Mouse (Mus musculus): ENCODE results near the gene Angpt4.

GRCm38 (mm10) chr2:151979470-151980354 lies 68.7 kb downstream of the Angpt4 start, which contains the start of gene Fam110a:
- TF ChIP-seq POLR2A (IDR thresholded peaks at IDR 0.05; ENCODE audit: control insufficient read depth, extremely low read depth, insufficient read depth, low read length, poor library complexity) (peak; percentile 41; the same call in 1 of the 2 replicates), CTCF (IDR thresholded peaks at IDR 0.05; ENCODE audit: borderline replicate concordance, control insufficient read depth, extremely low read depth, insufficient read depth, low read length, poor library complexity) (0 out of 2 replicates have a peak, but pooled peaks have one; percentile 25)

All from thymus, adult 2 months (tissue).